Mouse (Mus musculus): ENCODE data around the gene Cask. TPM values are rescaled to one million over a fixed set of nuclear protein-coding genes. Genes with fewer than 3 reads are reported as not detected.
A peak's percentile ranks its signal among the peaks of the same experiment; 100 is the strongest.

The Cask gene
- polyA plus RNA-seq, 1 experiment from 2014 or later = 74.3 TPM

DNA sequence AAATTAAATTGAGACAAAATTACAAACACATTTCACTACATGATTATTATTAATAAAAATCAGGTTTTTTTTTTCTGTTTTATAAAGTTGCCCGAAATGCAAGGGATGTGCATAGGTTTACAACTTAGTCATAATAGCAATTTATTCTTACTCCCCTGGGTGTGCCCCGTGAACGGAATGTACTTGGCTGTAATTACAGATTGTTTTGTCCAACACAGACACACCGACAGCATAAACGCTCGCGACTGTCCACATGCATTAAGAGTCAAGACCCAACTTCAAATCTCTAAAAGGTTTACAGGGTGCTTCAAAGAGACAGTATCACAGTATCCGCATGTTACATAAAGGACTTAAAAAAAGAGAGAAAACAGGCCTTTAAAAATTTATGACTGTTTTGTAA, 329.9 kb downstream of the Cask start:
- no peak for ATAC-seq
- 84% methylated on average over 8 of the region's 8 CpGs for WGBS
- H3K9me3 ChIP-seq (replicated peaks; ENCODE audit: control insufficient read depth, low read length, poor library complexity, severe bottlenecking) = no peaks in the 10 kb centered on the region
- no peak overlapping the region for H3K4me2 ChIP-seq (ENCODE audit: low read length)
- H3K36me3 ChIP-seq (ENCODE audit: control insufficient read depth, insufficient read depth, low read length) = peaks cover 5% of the 10 kb centered on the region; the same call in 1 of the 2 replicates
- H3K4me3 ChIP-seq (ENCODE audit: low read depth, low read length) = no peak overlapping the region
- H3K9ac ChIP-seq (ENCODE audit: low read depth, low read length) = no peak overlapping the region
- 0 out of 2 replicates have a peak, but pooled peaks cover 2% of the 10 kb centered on the region for H3K27me3 ChIP-seq (ENCODE audit: control insufficient read depth, insufficient read depth, low read depth, low read length)
- no peaks in the 10 kb centered on the region for H3K4me1 ChIP-seq (ENCODE audit: control insufficient read depth, insufficient read depth, low read length)
- H3K27ac ChIP-seq (ENCODE audit: low read length) = no peak overlapping the region

DNA sequence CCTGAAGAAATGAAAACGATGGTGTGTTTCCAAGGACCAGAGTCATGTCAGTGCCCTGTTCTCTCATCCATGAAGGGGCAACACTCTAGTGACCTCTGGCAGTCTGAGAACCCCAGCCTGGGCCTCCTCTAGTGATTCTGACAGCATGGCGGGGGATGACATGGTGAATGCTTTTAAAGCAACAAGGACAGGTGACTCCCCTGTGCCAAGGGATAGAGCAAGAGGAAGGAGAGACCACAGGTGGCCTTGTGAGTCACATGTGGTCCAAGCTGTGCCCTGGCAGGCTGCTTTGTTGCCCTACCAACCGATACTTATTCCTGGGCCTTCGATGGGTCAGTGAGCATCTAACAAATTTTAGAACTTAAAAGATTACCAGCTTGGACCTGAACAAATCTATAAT, 330.6 kb downstream of the Cask start:
- no peak overlapping the region for H3K4me2 ChIP-seq (ENCODE audit: low read length)
- ATAC-seq = no peak
- H3K27ac ChIP-seq (ENCODE audit: low read length) = no peak overlapping the region
- H3K9ac ChIP-seq (ENCODE audit: low read depth, low read length) = no peak overlapping the region
- H3K4me1 ChIP-seq (ENCODE audit: control insufficient read depth, insufficient read depth, low read length) = no peaks in the 10 kb centered on the region
- H3K27me3 ChIP-seq (ENCODE audit: control insufficient read depth, insufficient read depth, low read depth, low read length) = 0 out of 2 replicates have a peak, but pooled peaks cover 2% of the 10 kb centered on the region
- H3K4me3 ChIP-seq (ENCODE audit: low read depth, low read length) = no peak overlapping the region
- H3K36me3 ChIP-seq (ENCODE audit: control insufficient read depth, insufficient read depth, low read length) = peaks cover 5% of the 10 kb centered on the region; the same call in 1 of the 2 replicates
- H3K9me3 ChIP-seq (replicated peaks; ENCODE audit: control insufficient read depth, low read length, poor library complexity, severe bottlenecking) = no peaks in the 10 kb centered on the region
- 84% methylated on average over 4 of the region's 4 CpGs for WGBS

GRCm38 (mm10) chrX:13519408-13519783, 331.8 kb downstream of the Cask start:
- peak; percentile 49; the same call in 1 of the 2 replicates for ATAC-seq
- H3K27me3 ChIP-seq (ENCODE audit: control insufficient read depth, insufficient read depth, low read depth, low read length) = 0 out of 2 replicates have a peak, but pooled peaks cover 2% of the 10 kb centered on the region
- H3K4me3 ChIP-seq (ENCODE audit: low read depth, low read length) = no peak overlapping the region
- H3K9ac ChIP-seq (ENCODE audit: low read depth, low read length) = no peak overlapping the region
- H3K9me3 ChIP-seq (replicated peaks; ENCODE audit: control insufficient read depth, low read length, poor library complexity, severe bottlenecking) = no peaks in the 10 kb centered on the region
- WGBS = 76% methylated on average over 5 of the region's 5 CpGs
- H3K4me2 ChIP-seq (ENCODE audit: low read length) = no peak overlapping the region
- H3K36me3 ChIP-seq (ENCODE audit: control insufficient read depth, insufficient read depth, low read length) = 0 out of 2 replicates have a peak, but pooled peaks cover 2% of the 10 kb centered on the region
- H3K27ac ChIP-seq (ENCODE audit: low read length) = peak overlapping the region; percentile 18
- no peaks in the 10 kb centered on the region for H3K4me1 ChIP-seq (ENCODE audit: control insufficient read depth, insufficient read depth, low read length)

GRCm38 (mm10) chrX:13518781-13519407, 332.3 kb downstream of the Cask start:
- Histone ChIP-seq H3K9me3 (replicated peaks; ENCODE audit: control insufficient read depth, low read length, poor library complexity, severe bottlenecking) (no peaks in the 10 kb centered on the region), H3K36me3 (ENCODE audit: control insufficient read depth, insufficient read depth, low read length) (no peaks in the 10 kb centered on the region), H3K27ac (ENCODE audit: low read length) (peak overlapping the region; percentile 55), H3K4me2 (ENCODE audit: low read length) (no peak overlapping the region), H3K4me1 (ENCODE audit: control insufficient read depth, insufficient read depth, low read length) (no peaks in the 10 kb centered on the region), H3K9ac (ENCODE audit: low read depth, low read length) (no peak overlapping the region), H3K4me3 (ENCODE audit: low read depth, low read length) (no peak overlapping the region), H3K27me3 (ENCODE audit: control insufficient read depth, insufficient read depth, low read depth, low read length) (no peaks in the 10 kb centered on the region)
- peak; percentile 57; the same call in 1 of the 2 replicates for ATAC-seq
- 67% methylated on average over 4 of the region's 4 CpGs for WGBS

DNA sequence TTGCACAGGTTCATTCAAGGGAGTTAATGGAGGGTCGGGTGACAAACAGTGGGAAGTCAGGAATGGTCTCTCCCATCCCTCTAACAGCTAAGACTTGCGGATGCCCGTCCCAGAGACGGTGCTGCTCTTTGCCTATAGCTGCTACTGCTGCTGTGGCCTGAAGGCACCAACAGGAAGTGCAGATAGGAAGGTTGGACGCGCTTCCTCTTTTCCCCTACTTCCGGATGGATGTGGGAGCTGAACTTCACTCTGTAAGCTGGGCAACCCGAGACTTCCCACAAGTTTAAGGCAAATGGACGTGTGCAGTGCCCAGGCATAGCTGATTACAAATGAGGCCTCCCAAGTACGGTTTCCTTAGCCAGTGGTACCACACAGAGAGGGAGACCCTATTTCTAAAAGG, 333.1 kb downstream of the Cask start:
- no peak for ATAC-seq
- H3K4me2 ChIP-seq (ENCODE audit: low read length) = no peak overlapping the region
- 75% methylated on average over 10 of the region's 10 CpGs for WGBS
- H3K4me1 ChIP-seq (ENCODE audit: control insufficient read depth, insufficient read depth, low read length) = no peaks in the 10 kb centered on the region
- H3K27me3 ChIP-seq (ENCODE audit: control insufficient read depth, insufficient read depth, low read depth, low read length) = no peaks in the 10 kb centered on the region
- H3K27ac ChIP-seq (ENCODE audit: low read length) = peak overlapping the region; percentile 55
- H3K4me3 ChIP-seq (ENCODE audit: low read depth, low read length) = no peak overlapping the region
- no peak overlapping the region for H3K9ac ChIP-seq (ENCODE audit: low read depth, low read length)
- no peaks in the 10 kb centered on the region for H3K36me3 ChIP-seq (ENCODE audit: control insufficient read depth, insufficient read depth, low read length)
- H3K9me3 ChIP-seq (replicated peaks; ENCODE audit: control insufficient read depth, low read length, poor library complexity, severe bottlenecking) = no peaks in the 10 kb centered on the region

GRCm38 (mm10) chrX:13516451-13516850, 334.7 kb downstream of the Cask start:
- H3K9ac ChIP-seq (ENCODE audit: low read depth, low read length) = no peak overlapping the region
- no peak for ATAC-seq
- no peaks in the 10 kb centered on the region for H3K36me3 ChIP-seq (ENCODE audit: control insufficient read depth, insufficient read depth, low read length)
- no peaks in the 10 kb centered on the region for H3K27me3 ChIP-seq (ENCODE audit: control insufficient read depth, insufficient read depth, low read depth, low read length)
- H3K9me3 ChIP-seq (replicated peaks; ENCODE audit: control insufficient read depth, low read length, poor library complexity, severe bottlenecking) = no peaks in the 10 kb centered on the region
- no peaks in the 10 kb centered on the region for H3K4me1 ChIP-seq (ENCODE audit: control insufficient read depth, insufficient read depth, low read length)
- WGBS = 92% methylated on average over 6 of the region's 6 CpGs
- H3K4me3 ChIP-seq (ENCODE audit: low read depth, low read length) = no peak overlapping the region
- no peak overlapping the region for H3K4me2 ChIP-seq (ENCODE audit: low read length)
- H3K27ac ChIP-seq (ENCODE audit: low read length) = no peak overlapping the region

- no peak overlapping the region for H3K27ac ChIP-seq (ENCODE audit: low read length)
- ATAC-seq = no peak
- H3K36me3 ChIP-seq (ENCODE audit: control insufficient read depth, insufficient read depth, low read length) = no peaks in the 10 kb centered on the region
- no peaks in the 10 kb centered on the region for H3K27me3 ChIP-seq (ENCODE audit: control insufficient read depth, insufficient read depth, low read depth, low read length)
- no peak overlapping the region for H3K9ac ChIP-seq (ENCODE audit: low read depth, low read length)
- no peak overlapping the region for H3K4me3 ChIP-seq (ENCODE audit: low read depth, low read length)
- H3K4me2 ChIP-seq (ENCODE audit: low read length) = no peak overlapping the region
- H3K4me1 ChIP-seq (ENCODE audit: control insufficient read depth, insufficient read depth, low read length) = no peaks in the 10 kb centered on the region
- WGBS = 84% methylated on average over 5 of the region's 5 CpGs
- no peaks in the 10 kb centered on the region for H3K9me3 ChIP-seq (replicated peaks; ENCODE audit: control insufficient read depth, low read length, poor library complexity, severe bottlenecking)
Measured at GRCm38 (mm10) chrX:13513864-13514263, 337.3 kb downstream of the Cask start.

- Histone ChIP-seq H3K27ac (ENCODE audit: low read length) (no peak overlapping the region), H3K9me3 (replicated peaks; ENCODE audit: control insufficient read depth, low read length, poor library complexity, severe bottlenecking) (no peaks in the 10 kb centered on the region), H3K4me1 (ENCODE audit: control insufficient read depth, insufficient read depth, low read length) (no peaks in the 10 kb centered on the region), H3K4me2 (ENCODE audit: low read length) (no peak overlapping the region), H3K9ac (ENCODE audit: low read depth, low read length) (no peak overlapping the region), H3K27me3 (ENCODE audit: control insufficient read depth, insufficient read depth, low read depth, low read length) (no peaks in the 10 kb centered on the region), H3K36me3 (ENCODE audit: control insufficient read depth, insufficient read depth, low read length) (no peaks in the 10 kb centered on the region), H3K4me3 (ENCODE audit: low read depth, low read length) (no peak overlapping the region)
- ATAC-seq = no peak
- 54% methylated on average over 2 of the region's 2 CpGs for WGBS
Measured at GRCm38 (mm10) chrX:13513127-13513526, 338.0 kb downstream of the Cask start.

- 54% methylated on average over 2 of the region's 2 CpGs for WGBS
- no peak overlapping the region for H3K9ac ChIP-seq (ENCODE audit: low read depth, low read length)
- no peak for ATAC-seq
- no peaks in the 10 kb centered on the region for H3K27me3 ChIP-seq (ENCODE audit: control insufficient read depth, insufficient read depth, low read depth, low read length)
- H3K36me3 ChIP-seq (ENCODE audit: control insufficient read depth, insufficient read depth, low read length) = no peaks in the 10 kb centered on the region
- H3K27ac ChIP-seq (ENCODE audit: low read length) = no peak overlapping the region
- H3K4me2 ChIP-seq (ENCODE audit: low read length) = no peak overlapping the region
- H3K4me3 ChIP-seq (ENCODE audit: low read depth, low read length) = no peak overlapping the region
- H3K4me1 ChIP-seq (ENCODE audit: control insufficient read depth, insufficient read depth, low read length) = no peaks in the 10 kb centered on the region
- no peaks in the 10 kb centered on the region for H3K9me3 ChIP-seq (replicated peaks; ENCODE audit: control insufficient read depth, low read length, poor library complexity, severe bottlenecking)
Measured at GRCm38 (mm10) chrX:13506376-13506775, 344.8 kb downstream of the Cask start.

All from midbrain, embryonic 16.5 days (tissue).